Mouse (Mus musculus) lung, postnatal 10 days (tissue): ENCODE results near the gene Dnmbp.

Source experiments
- DNase-seq: peaks from one replicate; pipeline ENCODE4 v3.0.0; 2021

Gene Dnmbp

DNA sequence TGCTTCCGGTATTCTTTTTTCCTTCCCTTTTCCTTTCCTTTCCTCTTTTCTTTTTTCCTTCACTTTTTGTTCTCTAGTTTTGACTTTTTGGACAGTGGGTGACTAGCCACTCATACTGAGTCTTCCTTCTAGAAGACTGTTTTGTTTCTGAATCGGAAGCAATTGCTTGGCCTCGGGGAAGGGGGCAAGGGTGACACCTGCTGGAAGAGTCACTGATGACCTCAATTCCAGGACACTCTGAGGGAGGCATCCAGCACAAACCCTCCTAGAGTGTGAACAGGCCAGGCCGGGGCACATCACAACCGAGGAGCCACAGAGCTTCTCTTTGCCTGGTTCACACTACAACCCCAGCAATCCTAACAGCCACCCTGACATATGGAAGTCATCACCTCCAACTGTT lies 34.0 kb downstream of the Dnmbp start:
- peak; percentile 71 for DNase-seq

DNA sequence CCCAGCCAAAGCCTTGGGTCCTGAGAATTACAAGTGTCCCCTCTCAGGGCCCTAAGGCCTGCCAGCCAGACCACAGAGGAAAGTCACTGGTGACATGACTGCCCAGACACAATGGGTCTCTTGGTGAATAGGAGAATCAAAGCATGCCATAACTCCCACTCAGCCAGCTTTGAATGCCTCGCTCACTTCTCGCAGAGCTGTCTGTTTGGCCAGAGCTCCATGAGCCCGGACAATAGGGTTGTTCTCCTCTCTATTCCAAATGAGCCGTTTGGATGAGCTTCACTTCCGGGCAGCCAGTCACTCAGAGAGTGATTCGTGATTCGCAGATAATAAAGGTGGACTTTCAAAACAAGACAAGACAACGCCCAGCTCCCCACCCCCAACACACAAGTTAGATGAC lies 34.9 kb downstream of the Dnmbp start:
- no peak for DNase-seq

DNA sequence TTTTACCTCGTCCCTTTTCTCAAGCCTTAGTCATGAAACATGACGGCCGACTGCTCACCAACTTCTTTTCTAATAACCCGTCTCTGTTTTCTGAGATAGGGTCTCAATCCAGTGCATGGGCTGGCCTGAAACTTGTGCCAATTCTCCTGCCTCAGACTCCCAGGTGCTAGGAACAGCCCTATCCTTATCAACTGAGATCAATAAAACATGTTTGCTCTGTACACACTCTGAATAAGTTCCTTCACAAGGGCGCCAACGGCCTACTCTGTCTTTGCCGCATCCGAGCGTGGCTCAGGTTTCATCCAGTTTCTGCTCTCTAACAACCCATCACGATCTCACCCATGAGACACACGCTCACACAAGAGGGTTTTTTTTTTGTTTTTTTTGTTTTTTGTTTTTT lies 35.7 kb downstream of the Dnmbp start:
- no peak for DNase-seq

DNA sequence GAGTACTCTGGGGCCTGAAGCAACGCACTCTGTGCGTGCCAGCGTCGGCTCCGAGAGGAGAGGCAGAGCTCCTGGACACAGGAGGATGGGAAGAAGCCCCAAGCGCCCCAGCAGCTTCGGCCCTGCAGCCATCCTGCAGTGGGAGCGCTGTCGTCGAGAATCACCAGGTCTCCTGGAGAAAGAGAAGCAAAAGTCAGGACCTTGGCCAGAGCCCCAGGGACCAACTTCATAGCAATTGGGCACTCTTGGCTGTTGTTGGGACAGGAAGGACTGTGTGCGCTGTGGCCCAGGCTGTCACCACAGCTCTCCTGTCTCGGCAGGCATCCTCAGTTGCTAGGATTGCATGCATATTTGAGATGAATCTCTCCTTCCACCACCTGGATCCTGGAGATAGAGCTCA lies 37.1 kb downstream of the Dnmbp start:
- DNase-seq = no peak

DNA sequence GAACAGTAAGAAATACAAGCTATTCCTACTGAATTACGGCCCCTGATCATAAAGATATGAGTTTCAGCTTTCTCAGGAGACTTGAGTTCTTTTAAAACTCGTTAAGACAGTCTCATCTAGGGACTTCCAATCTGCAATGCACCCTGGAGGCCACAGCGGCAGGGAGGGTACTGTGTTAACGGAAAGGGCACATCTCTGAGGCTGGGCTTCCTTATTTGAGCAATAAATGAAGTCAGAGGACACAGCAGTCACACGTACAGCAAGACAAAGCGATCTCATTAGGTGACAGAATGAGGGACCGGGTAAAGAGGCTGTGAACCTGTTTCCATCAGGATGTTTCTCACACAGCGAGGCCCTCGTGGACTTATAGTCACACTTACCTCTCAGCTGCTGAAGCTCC lies 39.3 kb downstream of the Dnmbp start:
- no peak for DNase-seq

DNA sequence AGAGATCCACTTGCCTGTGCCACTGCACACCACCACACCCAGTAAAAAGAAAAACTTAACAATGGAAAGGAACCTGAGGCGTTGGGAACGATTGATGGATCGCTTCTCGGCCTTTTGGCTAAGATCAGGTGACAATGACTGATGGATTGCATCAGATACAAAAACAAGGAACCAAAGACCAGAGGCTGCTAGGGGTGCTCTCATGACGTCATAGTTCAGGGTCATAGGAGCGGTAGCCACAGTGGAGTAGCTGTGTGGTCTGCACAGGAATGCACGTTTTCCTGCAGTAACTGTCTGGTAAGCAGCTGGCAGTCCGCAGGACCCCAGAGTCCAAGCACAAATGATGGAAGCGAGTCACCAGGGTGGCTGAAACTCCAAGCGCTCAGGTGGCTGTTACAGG lies 41.4 kb downstream of the Dnmbp start:
- DNase-seq = no peak

DNA sequence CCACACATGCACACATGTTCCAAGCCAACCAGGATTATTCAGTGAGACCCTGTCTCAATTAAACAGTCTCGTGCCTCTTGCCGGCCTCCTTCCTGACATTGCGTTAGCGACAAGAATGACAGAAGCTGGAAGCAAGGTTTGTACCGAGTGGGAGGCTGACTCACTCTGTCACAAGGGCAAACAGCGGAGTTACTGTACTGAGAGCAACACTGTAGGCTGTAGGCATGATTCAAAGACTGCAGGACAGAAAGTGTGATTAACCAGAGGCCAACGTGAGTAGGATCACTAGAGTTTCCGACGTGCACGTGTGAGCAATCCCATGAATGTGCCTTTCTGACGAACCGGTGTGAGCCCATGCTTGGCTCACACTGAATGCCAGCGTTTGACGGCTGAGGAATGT lies 43.5 kb downstream of the Dnmbp start:
- no peak for DNase-seq

DNA sequence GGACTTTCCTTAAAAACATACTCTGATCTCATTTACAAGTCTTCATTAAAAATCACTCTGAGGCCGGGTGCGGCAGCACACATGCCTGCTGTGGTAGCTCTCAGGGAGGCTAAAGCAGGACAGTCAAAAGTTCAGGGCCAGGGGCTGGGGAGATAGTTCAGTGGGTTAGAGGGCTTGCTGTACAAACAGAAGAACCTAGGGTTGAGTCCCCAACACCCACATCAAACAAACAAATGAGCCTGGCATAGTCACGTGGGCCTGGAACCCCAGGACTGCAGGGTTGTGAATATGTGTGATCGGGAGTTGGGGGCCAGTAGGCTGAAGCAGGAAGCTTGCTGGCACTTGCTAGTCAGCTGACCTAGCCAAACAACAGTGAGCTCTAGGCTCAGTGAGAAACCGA lies 44.0 kb downstream of the Dnmbp start:
- no peak for DNase-seq

DNA sequence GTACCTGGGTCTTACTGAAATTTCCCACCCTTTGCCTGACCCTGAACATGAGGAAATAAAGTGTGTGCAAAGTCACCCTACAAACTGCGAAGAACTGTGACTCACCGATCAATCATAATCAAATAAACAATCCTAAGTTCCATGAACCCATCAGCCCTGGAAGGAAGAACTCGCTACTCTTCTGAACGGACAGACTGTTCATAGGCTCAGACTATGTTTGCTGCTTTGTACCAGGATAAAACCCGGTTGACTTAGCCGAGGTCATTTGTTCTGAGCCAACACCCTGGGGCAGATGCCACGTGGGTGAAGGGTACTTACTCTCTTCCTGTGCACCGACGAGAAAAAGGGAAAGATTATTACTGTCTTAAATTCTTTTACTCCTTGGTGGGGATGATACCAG lies 45.2 kb downstream of the Dnmbp start:
- DNase-seq = no peak

DNA sequence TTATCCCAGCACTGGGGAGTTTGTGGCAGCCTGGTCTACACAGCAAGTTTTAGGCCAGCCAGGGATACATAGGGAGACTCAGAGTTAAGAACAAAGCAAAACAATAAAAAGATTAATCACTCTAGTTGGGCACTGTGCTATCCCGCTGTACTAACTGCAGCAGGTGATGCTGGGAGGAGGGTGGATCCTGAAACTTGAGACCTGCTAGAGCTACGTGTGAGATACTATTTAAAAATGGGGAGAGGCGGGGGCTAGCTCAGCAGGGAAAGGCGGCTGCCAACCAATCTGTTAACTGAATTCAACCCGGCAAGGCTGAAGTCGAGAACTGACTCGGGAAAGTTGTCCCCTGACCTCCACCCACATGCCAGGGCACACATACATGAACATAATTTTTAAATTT lies 45.9 kb downstream of the Dnmbp start:
- no peak for DNase-seq

DNA sequence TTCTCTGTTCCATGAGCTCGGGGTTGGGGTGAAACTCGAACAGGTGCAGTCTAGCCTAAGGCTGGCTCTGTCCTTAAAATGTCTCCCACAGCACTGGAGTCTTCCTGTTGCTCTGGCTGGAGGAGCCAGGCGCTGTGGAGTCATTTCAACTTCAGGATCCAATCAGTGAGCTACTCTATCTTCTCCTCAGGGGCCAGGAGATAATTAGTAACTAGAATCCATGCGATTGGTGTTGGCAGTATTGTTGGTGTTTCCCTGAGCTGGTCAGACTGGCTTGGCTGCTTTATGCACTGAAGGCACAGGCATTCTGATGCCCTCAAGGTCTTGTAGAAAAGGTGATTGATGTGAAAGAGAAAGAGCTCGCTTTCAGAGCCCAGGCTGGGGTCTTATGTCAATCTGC lies 49.5 kb downstream of the Dnmbp start:
- no peak for DNase-seq

DNA sequence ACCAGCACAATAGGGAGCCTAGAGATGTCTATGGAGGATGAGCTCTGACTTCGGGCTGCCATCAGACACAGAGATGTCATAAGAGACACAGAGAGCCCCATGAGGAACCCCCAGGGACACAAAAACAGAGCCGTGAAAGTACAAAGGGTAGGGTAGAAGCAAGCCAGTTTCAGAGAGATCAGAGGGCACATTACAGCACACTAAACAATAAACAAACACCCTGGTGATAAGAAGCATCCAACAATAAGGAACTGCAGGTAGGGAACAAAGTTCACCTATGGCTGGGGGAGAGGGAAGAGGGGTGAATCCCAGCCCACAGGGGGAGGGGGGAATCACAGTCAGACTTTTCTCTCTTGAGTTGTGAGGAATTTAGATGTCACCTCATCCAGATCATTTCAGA lies 52.3 kb downstream of the Dnmbp start:
- DNase-seq = no peak

DNA sequence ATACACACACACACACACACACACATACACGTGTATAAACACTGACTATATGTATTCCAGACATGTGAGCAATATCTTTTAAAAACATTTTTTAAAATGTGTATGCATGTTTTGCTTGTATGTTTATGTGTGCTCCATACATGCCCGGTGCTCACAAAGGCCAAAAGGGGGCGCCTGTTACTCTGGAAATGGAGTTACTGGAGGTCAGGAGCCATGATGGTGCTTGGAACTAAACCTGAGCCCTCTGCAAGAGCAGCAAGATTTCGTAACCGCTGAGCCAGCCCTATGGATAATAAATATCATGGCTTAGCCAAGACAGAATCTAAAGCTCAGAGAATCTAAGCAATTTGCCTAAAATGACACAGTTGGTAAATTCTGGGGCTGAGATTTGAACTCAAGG lies 52.7 kb downstream of the Dnmbp start:
- DNase-seq = no peak

DNA sequence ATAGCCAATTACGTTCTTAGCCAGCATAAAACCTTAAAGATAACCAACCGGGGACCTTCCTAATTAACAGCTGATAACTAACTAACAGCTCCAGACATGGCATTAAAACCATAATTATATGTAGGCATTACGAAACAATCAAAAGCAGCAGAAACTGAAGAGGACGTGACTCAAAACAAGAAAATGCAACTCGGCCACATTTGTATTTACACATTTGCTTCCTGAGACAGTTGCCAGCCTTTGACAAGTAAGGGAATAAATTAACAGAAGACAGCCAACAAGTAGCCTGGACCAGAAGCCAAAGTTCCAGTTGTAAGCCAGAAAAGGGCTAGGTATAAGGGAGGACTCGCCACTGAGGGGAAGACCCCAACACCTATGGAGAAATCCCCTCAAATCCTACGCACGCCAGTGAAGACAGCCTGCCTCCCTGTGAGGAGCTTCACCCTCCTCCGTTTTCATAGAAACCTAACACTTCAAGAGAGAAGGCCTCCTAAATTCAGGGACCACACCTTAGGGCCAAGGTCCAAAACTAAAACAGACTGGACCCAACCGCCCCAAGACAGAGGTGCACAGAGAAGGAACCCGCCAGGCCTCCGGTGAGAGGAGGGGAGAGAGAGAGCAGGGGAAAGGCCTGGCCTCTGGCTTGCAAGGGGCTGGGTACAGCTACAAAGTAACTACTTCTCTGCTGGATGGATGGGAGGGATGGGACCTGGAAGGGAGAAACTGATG lies 53.5 kb downstream of the Dnmbp start:
- no peak for DNase-seq

DNA sequence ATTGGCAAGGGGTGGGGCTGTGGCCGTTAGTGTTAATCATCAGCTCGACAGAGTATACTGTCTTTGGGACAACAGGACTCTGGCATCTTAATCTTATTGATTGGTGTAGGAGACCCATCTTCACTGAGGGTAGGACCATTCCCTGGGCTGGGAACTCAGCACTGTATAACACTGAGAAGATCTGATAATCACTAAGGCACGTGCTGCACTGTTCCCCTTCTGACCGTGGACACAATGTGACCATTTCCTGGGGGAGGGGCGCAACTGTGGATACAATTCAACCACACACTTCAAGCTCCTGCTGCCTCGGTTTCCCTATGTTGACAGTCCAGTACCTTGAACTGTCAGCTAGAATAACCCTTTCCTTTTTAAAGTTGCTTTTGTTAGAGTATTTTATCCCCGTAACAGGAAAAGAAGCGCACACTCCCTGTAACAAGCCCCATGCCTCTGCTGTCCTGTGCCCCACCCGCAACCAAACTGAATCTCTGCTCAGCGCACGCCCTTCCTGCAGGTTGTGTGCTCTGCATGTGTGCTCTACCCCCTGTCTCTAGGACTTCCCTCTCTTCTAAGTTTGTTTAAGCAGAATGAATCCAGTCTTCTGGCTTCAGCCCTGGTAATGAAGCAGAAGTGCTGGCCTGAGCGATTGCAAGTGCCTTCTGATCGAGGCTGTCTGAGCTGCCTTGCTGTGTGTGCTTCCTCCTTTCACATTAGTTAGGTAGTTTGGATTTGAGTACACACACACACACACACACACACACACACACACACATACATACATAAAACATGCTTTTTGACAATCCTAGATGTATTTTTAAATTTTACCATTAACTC lies 55.1 kb downstream of the Dnmbp start:
- DNase-seq = no peak

DNA sequence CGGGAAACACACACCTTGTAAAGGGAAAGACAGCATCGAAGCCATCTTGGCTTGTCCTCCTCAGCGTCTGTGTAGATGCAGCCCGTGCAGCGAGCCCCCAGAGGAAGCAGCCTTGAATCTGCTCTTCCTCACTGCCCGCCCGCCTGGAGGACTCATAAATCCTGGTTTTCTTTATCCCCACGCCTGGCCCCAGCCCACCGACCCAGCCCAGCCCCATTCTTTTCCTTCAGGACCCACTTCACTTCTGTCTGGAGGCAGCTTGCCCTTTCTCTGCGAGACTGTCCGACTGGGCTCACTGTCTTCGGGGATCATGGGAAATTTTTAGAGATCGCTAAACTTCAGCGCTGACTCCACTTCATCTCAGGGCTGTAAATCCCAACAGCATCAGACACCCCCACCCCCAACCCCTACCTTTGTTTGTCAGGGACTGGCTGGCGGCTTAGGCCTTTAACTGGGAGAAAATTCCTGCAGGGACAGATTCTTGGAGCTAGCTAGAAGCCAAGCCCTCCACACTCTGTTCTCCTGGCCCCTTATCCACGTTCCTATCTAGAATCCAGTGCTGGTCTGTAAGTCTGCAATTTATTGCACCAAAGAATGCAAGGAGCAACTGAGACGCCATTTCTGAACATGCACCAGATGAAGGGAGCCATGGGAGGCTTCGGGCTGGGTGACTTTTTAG lies 57.0 kb downstream of the Dnmbp start:
- no peak for DNase-seq

DNA sequence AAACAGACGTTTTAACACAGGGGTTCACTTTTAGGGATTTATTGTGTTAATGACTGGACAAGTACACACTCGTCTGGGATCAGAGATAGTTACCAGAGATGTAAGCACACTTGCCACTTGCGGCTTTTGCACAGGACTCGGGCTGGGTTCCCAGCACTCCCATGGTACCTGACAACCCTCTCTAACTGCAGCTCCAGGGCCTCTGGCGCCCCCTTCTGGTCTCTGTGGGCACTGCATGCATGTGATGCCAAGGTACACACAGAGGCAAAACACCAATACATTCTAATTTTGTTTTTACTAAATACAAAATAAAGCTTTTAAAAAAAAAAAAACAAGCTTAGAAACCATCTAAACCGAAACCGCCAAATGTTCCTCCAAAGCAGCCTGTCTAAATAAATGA lies 58.4 kb downstream of the Dnmbp start:
- DNase-seq = no peak

DNA sequence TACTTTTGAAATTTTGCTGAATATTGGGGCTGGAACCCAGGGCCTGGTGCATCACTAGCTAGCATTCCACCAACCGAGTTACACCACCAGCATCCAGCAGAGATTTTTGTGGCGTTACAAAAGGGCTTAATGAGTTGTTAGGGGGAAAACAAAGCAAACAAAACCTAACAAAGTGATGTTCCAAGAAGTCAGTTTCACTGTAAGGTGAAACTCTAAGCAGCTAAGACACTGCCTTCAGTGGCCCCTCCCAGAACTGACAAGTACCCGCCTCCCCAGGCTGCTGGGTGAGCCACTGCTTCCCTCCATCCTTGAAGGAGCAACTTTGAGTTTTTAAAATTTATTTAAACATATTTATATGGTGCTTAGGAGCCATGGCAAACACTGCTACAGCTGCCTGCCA lies 59.6 kb downstream of the Dnmbp start:
- no peak for DNase-seq

DNA sequence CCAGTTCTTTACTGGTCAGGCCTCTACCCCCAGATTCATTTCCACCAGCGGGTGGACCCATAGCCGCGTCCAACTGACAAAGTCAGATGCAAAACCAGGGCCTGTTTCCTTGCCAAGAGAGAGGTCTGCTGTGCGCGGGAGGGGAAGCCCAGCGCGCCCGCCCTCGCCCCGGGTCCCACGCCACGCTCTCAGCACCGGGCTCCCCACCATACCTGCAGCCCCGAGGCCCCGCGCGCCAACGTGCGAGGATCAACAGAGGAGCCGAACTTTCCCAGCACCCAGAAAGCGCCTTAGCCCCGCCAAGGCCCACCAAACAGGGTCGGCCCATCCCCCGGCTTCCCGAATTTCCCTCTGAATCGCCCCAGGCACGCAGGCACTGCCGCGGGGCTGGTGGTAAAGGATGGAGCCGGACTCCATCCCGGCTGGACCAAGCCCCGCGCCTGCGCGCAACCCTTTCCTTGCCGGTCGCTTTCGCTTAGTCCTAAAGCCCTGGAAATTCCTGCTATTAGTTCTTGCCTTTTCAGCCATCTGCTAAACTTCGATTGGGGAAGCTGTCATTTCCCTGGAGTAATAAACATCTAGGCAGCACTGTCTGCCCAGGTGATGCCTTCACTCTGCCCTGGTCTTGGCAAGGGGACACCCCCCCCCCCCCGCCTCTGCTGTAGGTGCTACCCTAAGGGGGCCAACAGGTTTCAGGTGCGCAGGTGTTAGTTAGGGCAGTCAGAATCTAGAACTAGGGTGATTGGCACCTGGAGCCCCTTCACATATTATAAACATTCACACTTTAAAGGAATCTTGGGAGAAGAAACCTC lies 60.4 kb downstream of the Dnmbp start:
- peak; percentile 92 for DNase-seq

DNA sequence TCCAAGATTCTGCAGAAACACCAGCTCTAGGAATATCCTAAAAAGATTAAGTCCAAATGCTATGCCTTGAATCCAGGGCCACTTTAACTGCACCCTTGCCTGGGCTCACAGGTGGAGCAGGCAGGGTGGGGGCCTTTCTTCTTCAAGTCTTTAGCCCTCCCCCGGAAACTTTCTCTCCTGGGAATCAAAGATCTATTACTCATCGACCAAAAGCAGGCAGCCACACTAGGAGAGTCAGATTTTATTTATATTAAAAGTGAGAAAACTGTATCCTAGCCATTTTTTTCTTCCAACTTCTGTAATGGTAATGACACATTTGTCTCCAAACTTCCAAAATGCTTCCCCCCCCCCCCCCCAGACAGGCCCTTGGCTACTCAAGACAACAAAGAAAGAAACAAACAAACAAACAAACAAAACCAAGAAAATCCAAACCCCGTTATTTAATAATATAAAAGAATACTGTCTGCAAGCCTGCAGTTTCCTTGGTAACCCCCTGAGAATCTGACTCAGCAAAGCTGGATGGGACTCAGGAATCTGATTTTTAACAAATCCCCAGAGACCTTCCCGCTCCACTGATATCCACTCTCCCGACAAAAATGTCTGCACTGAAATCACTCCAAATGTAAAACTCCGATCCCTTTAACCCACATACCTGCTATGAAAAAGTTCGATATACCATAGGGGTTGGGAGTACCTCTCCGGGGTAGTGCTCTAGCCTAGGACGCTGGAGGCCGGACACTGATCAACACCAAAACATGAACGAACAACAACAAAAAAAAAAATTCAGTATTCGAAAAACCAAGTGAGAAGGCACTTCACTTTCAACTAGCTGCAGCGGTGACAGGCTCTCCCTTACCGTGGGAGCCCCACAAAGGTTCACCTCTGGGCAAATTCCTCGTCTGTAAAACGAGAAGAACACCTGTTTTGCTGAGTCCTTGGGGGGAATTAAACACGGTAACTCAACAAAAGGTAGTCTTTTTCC lies 61.6 kb downstream of the Dnmbp start:
- peak; percentile 32 for DNase-seq

DNA sequence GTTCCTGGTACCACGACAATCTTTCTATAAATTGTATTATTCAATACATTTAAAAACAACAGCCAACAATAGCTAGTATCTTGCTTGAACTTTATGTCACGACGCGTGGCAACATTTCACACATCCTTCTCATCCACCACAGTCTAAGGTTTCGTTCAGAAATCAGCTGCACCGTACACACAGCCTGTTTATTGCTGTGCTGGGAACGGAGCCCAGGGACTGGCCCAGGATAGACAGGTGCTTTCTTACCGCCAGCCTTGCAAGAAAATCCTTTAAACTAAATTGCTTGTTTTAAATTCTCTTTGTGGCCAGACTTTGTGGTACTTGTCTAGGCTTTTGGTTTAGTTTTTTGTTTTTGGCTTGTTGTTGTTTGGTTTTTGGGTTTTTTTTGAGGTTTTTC lies 62.6 kb downstream of the Dnmbp start:
- DNase-seq = no peak

DNA sequence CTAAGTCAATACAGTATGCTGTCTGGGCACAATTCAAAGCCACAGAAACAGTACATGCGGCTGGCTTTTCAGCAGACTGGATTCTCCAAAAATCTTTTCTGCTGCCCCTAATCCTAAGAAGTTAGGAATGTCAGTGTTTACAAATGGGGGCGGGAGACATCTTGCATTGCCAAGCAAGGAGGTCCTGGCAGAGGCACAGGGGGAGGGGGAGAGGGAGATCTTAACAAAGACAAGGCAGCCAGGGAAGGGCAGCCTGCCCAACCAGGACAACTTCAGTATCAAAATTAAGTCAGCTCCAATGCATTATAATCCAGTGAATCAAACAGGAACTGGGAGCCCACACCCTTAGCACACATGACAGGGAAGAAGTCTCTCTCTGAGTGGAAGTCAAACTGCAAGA lies 64.0 kb downstream of the Dnmbp start:
- peak; percentile 85 for DNase-seq
